Mouse (Mus musculus): ENCODE results near the gene Fam171a1.

Fam171a1 gene

GRCm38 (mm10) chr2:3273349-3273748 is 159.3 kb downstream of the Fam171a1 start:
- no peak for DNase-seq (ENCODE audit: low spot score in 2 of 2)

- no peak for DNase-seq (ENCODE audit: low spot score in 2 of 2)
Observed at GRCm38 (mm10) chr2:3276106-3276505, 162.1 kb downstream of the Fam171a1 start.

All from urinary bladder, postnatal 36 days (tissue).